Mouse (Mus musculus) macrophage (primary cell): Measurements from ENCODE around the gene Dna2. TPM values are rescaled to one million over a fixed set of nuclear protein-coding genes. Genes with fewer than 3 reads are reported as not detected.

Source experiments
- H3K27ac ChIP-seq: fragments of 350-480 bp; formaldehyde crosslinking; 2 replicates; pipeline ENCODE4 v1.9.0; 2021
- H3K36me3 ChIP-seq: fragments of 350-480 bp; formaldehyde crosslinking; 2 replicates; pipeline ENCODE4 v1.9.0; 2021; ENCODE audit errors: inconsistent target
- H3K4me3 ChIP-seq: fragments of 350-480 bp; formaldehyde crosslinking; 2 replicates; pipeline ENCODE4 v1.9.0; 2021; ENCODE audit errors: inconsistent target
- H3K79me2 ChIP-seq: fragments of 350-480 bp; formaldehyde crosslinking; 2 replicates; pipeline ENCODE4 v1.9.0; 2021; ENCODE audit errors: inconsistent target
- WGBS: methylation state at CpG from one replicate; pipeline ENCODE4 v1.1.7; 2026; ENCODE audit warnings: inconsistent platforms; ENCODE audit not compliant: missing documents; 5-methylcytosine and 5-hydroxymethylcytosine counted together
- polyA plus RNA-seq: library from polyadenylated mRNA; stranded (reverse); fragments of 250-400 nt; gene quantifications from 3 replicates; pipeline ENCODE4 v1.2.4, GENCODE M21; 2018; ENCODE audit warnings: inconsistent platforms

The Dna2 gene
- polyA plus RNA-seq, 1 experiment from 2014 or later: 5.8 TPM

GRCm38 (mm10) chr10:63004556-63004955 is 57.7 kb downstream of the Dna2 start:
- 93% methylated on average over 6 of the region's 9 CpGs for WGBS
- H3K36me3 ChIP-seq: peaks cover 70% of the 10 kb centered on the region

GRCm38 (mm10) chr10:63008193-63008592 is 61.4 kb downstream of the Dna2 start:
- peaks cover 53% of the 10 kb centered on the region for H3K36me3 ChIP-seq
- H3K27ac ChIP-seq: no peak overlapping the region
- no peak overlapping the region for H3K4me3 ChIP-seq
- no peaks in the 10 kb centered on the region for H3K79me2 ChIP-seq
- 100% methylated on average over 2 of the region's 3 CpGs for WGBS

More at GRCm38 (mm10) chr10:63004556-63004955, 57.7 kb downstream of the Dna2 start:
- no peak overlapping the region for H3K27ac ChIP-seq
- no peak overlapping the region for H3K4me3 ChIP-seq
- H3K79me2 ChIP-seq: no peaks in the 10 kb centered on the region

GRCm38 (mm10) chr10:63010268-63010667 is 63.4 kb downstream of the Dna2 start:
- Histone ChIP-seq H3K27ac (no peak overlapping the region), H3K79me2 (no peaks in the 10 kb centered on the region), H3K36me3 (peaks cover 53% of the 10 kb centered on the region), H3K4me3 (no peak overlapping the region)
- WGBS: 28% methylated on average over 4 of the region's 4 CpGs

- peaks cover 60% of the 10 kb centered on the region for H3K36me3 ChIP-seq
- no peak overlapping the region for H3K4me3 ChIP-seq
- peaks cover under 1% of the 10 kb centered on the region; the same call in 1 of the 2 replicates for H3K79me2 ChIP-seq
- 94% methylated on average over 6 of the region's 6 CpGs for WGBS
- H3K27ac ChIP-seq: no peak overlapping the region
Measured at GRCm38 (mm10) chr10:63011556-63011955, 64.7 kb downstream of the Dna2 start.

GRCm38 (mm10) chr10:63013476-63013875 is 66.7 kb downstream of the Dna2 start:
- H3K4me3 ChIP-seq: no peak overlapping the region
- WGBS: 90% methylated on average over 3 of the region's 3 CpGs
- peaks cover 55% of the 10 kb centered on the region for H3K36me3 ChIP-seq
- peaks cover 20% of the 10 kb centered on the region for H3K79me2 ChIP-seq
- H3K27ac ChIP-seq: no peak overlapping the region

GRCm38 (mm10) chr10:63014168-63014567 is 67.3 kb downstream of the Dna2 start:
- Histone ChIP-seq H3K4me3 (no peak overlapping the region), H3K27ac (no peak overlapping the region), H3K79me2 (peaks cover 27% of the 10 kb centered on the region), H3K36me3 (peaks cover 55% of the 10 kb centered on the region)
- 92% methylated on average over 9 of the region's 9 CpGs for WGBS

- 89% methylated on average over 6 of the region's 6 CpGs for WGBS
- no peak overlapping the region for H3K4me3 ChIP-seq
- H3K36me3 ChIP-seq: peaks cover 29% of the 10 kb centered on the region
- H3K79me2 ChIP-seq: peaks cover 65% of the 10 kb centered on the region
- no peak overlapping the region for H3K27ac ChIP-seq
Measured at GRCm38 (mm10) chr10:63019304-63019703, 72.5 kb downstream of the Dna2 start.

- H3K79me2 ChIP-seq: peaks cover 63% of the 10 kb centered on the region
- peaks cover 6% of the 10 kb centered on the region; the same call in 1 of the 2 replicates for H3K36me3 ChIP-seq
- peak overlapping the region; percentile 95; the same call in 1 of the 2 replicates for H3K4me3 ChIP-seq
- 11% methylated on average over 4 of the region's 4 CpGs for WGBS
- H3K27ac ChIP-seq: no peak overlapping the region
Measured at GRCm38 (mm10) chr10:63021702-63022101, 74.9 kb downstream of the Dna2 start.

GRCm38 (mm10) chr10:63022541-63023120 is 75.8 kb downstream of the Dna2 start:
- WGBS: under 1% methylated on average over 27 of the region's 27 CpGs
- Histone ChIP-seq H3K4me3 (peak overlapping the region; percentile 95), H3K27ac (peak overlapping the region; percentile 53), H3K79me2 (peaks cover 54% of the 10 kb centered on the region), H3K36me3 (peaks cover 2% of the 10 kb centered on the region; the same call in 1 of the 2 replicates)

GRCm38 (mm10) chr10:63023121-63023748 is 76.4 kb downstream of the Dna2 start:
- H3K4me3 ChIP-seq: peak overlapping the region; percentile 95
- 1% methylated on average over 57 of the region's 68 CpGs for WGBS
- H3K27ac ChIP-seq: peak overlapping the region; percentile 53
- no peaks in the 10 kb centered on the region for H3K36me3 ChIP-seq
- H3K79me2 ChIP-seq: peaks cover 48% of the 10 kb centered on the region

Other genes starting within 250 kb of the Dna2 start
- gene Stox1, start 220.9 kb upstream of the Dna2 start, polyA plus RNA-seq: not detected in 3 replicates
- gene Ccar1, start 154.7 kb upstream of the Dna2 start, polyA plus RNA-seq: 44.5 to 72.7 TPM (median 52.5 TPM) in 3 replicates
- 0.04 to 0.12 TPM (median 0.04 TPM) in 3 replicates for gene Tet1, start 38.0 kb upstream of the Dna2 start, polyA plus RNA-seq
- gene Slc25a16, start 26.4 kb upstream of the Dna2 start, polyA plus RNA-seq: 10.9 to 14.1 TPM (median 13.0 TPM) in 3 replicates
- gene Rufy2, start 33.2 kb downstream of the Dna2 start, polyA plus RNA-seq: 9.7 to 10.9 TPM (median 10.0 TPM) in 3 replicates
- gene Hnrnph3, start 77.2 kb downstream of the Dna2 start, polyA plus RNA-seq: 14.2 to 26.3 TPM (median 17.7 TPM) in 3 replicates
- gene Pbld2, start 77.3 kb downstream of the Dna2 start, polyA plus RNA-seq: 0.06 to 0.36 TPM in 2 of 3 replicates, not detected in the other
- gene Pbld1, start 113.1 kb downstream of the Dna2 start, polyA plus RNA-seq: not detected in 3 replicates
- gene Atoh7, start 152.6 kb downstream of the Dna2 start, polyA plus RNA-seq: not detected in 3 replicates